Mouse (Mus musculus) CD8-positive naive resting alpha-beta T cell, adult 2 months (primary cell): ENCODE measurements around the gene Srprb.

Source experiments
- DNase-seq, 2 experiments: peaks; one replicate each; pipeline ENCODE4 v3.0.0; 2022; ENCODE audit warnings: low read depth in 2 of 2, low spot score in 2 of 2

Gene Srprb

GRCm38 (mm10) chr9:103201561-103202260 is at the start of gene Srprb:
TSS of gene Srprb (minus strand) at chr9:103202137.
- peak; percentile 87 to 93 for DNase-seq

- DNase-seq, result no peak
These were observed 46.7 kb upstream of the Srprb start for GRCm38 (mm10) chr9:103248618-103249017.

- DNase-seq, result no peak
These were observed 44.7 kb upstream of the Srprb start for GRCm38 (mm10) chr9:103246526-103247168.

GRCm38 (mm10) chr9:103243640-103244039 is 41.7 kb upstream of the Srprb start:
- DNase-seq, result no peak

- no peak for DNase-seq
These were observed 39.3 kb upstream of the Srprb start for GRCm38 (mm10) chr9:103241206-103241605.

- no peak for DNase-seq
These were observed 37.5 kb upstream of the Srprb start for GRCm38 (mm10) chr9:103239471-103239870.

GRCm38 (mm10) chr9:103234565-103235165 is 32.7 kb upstream of the Srprb start:
- DNase-seq, result no peak

- DNase-seq, result no peak
These were observed 32.1 kb upstream of the Srprb start for GRCm38 (mm10) chr9:103234059-103234458.

GRCm38 (mm10) chr9:103233006-103233395 is 31.1 kb upstream of the Srprb start:
- peak in 1 of 2 experiments; percentile 18 for DNase-seq

- no peak for DNase-seq
These were observed 30.5 kb upstream of the Srprb start for GRCm38 (mm10) chr9:103232232-103233005.

GRCm38 (mm10) chr9:103230151-103230951 is 28.4 kb upstream of the Srprb start, which contains the start of the genes Gm20425 and Trf:
TSS of gene Gm20425 (minus strand) at chr9:103230307.
TSS of gene Trf (minus strand) at chr9:103230444.
- peak in 1 of 2 experiments; percentile 20 for DNase-seq

- no peak for DNase-seq
These were observed 27.3 kb upstream of the Srprb start for GRCm38 (mm10) chr9:103229037-103229867.

- no peak for DNase-seq
These were observed 26.6 kb upstream of the Srprb start for GRCm38 (mm10) chr9:103228370-103229003.

- DNase-seq, result no peak
These were observed 25.8 kb upstream of the Srprb start for GRCm38 (mm10) chr9:103227760-103228159.

GRCm38 (mm10) chr9:103226806-103227205 is 24.9 kb upstream of the Srprb start:
- DNase-seq, result no peak

- peak in 1 of 2 experiments; percentile 23 for DNase-seq
These were observed 23.5 kb upstream of the Srprb start for GRCm38 (mm10) chr9:103225464-103225863.

GRCm38 (mm10) chr9:103224721-103225120 is 22.8 kb upstream of the Srprb start:
- no peak for DNase-seq

- no peak for DNase-seq
These were observed 12.3 kb upstream of the Srprb start for GRCm38 (mm10) chr9:103214281-103214680.

- no peak for DNase-seq
These were observed 11.7 kb upstream of the Srprb start for GRCm38 (mm10) chr9:103213631-103214030.
